Mouse (Mus musculus) megakaryocyte, embryonic 14.5 days (primary cell): ENCODE measurements at regions not wholly inside any gene's neighbourhood (a gene's known extent, or its start where the extent isn't known, plus 50 kb on each side); places are given as distances from the start of the nearest gene placed in this dataset.
A peak's percentile ranks its signal among the peaks of the same experiment; 100 is the strongest.

Experiments
- H3K27me3 ChIP-seq: replicated peaks from 2 replicates; pipeline ENCODE3; 2012; ENCODE audit warnings: inconsistent platforms
- H3K36me3 ChIP-seq: replicated peaks from 2 replicates; pipeline ENCODE3; 2012; ENCODE audit warnings: low read length, inconsistent platforms, mixed read lengths
- H3K4me1 ChIP-seq: 2 replicates; pipeline ENCODE4 v1.6.1; 2012; ENCODE audit warnings: inconsistent platforms
- H3K4me3 ChIP-seq: replicated peaks from 2 replicates; pipeline ENCODE3; 2012; ENCODE audit warnings: moderate library complexity, mild to moderate bottlenecking, inconsistent platforms
- H3K9me3 ChIP-seq: 2 replicates; pipeline ENCODE4 v1.6.1; 2012; ENCODE audit warnings: inconsistent platforms
- FLI1 ChIP-seq: IDR thresholded peaks from 2 replicates; pipeline ENCODE4 v1.6.1; 2012; ENCODE audit warnings: low read length, inconsistent platforms, mixed read lengths
- GATA1 ChIP-seq: IDR thresholded peaks from 3 replicates; pipeline ENCODE4 v1.6.1; 2012; ENCODE audit warnings: mixed read lengths, low read length, inconsistent platforms, borderline replicate concordance

DNA sequence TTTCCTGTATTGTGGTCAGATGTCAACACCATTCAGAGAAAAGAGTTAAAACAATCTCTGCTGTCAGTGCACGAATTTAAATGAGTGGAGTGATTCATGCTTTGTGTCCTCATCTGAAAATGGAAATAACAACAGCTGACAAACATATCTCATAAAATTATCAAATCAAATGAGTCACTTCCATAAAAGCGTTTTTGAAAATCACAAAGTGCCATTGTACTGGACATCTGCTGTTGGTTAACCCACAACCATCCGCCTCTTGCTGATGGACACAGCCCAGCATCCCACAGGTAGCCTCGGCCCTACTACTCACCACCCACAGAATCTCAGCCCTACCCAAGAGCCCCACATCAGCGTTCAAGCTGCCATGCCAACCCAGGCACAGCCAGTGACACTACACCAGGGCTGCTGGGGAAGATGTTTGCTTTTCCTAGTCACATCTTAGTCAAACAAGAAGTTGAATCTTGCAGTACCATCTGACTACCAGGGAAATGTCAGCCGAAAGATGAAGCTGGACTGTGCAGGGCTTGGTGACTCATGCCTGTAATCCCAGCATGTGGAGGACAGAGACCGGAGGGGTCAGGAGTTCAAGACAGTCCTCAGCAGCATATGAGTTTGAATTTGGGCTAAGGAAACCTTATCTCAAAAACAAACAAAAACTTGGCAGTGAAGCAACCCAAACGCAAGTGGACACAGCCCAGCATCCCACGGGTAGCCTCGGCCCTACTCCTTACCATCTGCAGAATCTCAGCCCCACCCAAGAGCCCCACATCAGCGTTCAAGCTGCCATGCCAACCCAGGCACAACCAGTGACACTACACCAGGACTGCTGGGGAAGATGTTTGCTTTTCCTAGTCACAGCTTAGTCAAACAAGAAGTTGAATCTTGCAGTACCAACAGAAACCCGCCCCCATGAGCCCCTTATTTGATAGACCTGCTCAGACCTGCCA lies 131.9 kb upstream of the Noct start:
- H3K27me3 ChIP-seq: no peaks in the 10 kb centered on the region
- no peaks in the 10 kb centered on the region for H3K9me3 ChIP-seq
- no peaks in the 10 kb centered on the region for H3K4me1 ChIP-seq
- H3K36me3 ChIP-seq: no peaks in the 10 kb centered on the region
- H3K4me3 ChIP-seq: no peak overlapping the region
- no peak for TF ChIP-seq FLI1
- no peak for TF ChIP-seq GATA1

DNA sequence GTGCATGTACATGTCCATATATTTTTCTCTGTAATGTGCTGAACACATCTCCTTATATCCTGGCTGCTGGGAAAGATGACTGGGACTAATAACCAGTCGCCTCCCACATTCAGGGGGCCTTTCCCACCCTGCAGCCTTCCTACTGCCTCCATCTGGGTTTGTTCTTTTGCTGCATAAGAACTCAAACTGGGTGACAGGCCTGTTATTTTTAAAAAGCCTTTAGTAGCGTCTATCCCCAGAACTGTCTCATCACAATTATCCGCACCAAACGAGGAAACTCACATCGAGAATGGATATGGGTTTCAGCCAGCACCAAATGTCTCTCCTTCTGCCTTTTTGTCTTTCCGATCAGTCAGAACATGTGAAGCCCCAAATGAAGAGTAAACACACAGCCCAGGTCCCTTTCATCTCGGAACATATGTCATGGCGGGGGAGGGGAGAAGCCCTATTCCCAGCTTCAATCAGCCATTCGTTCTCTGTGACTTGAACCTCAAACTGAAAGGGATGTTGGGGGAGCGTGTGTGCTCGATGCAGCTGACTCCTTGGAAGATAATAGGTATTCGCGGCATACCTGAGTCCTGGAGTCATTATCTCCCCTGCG lies 128.3 kb upstream of the Noct start:
- no peaks in the 10 kb centered on the region for H3K9me3 ChIP-seq
- H3K36me3 ChIP-seq: no peaks in the 10 kb centered on the region
- no peaks in the 10 kb centered on the region for H3K27me3 ChIP-seq
- H3K4me3 ChIP-seq: no peak overlapping the region
- no peaks in the 10 kb centered on the region for H3K4me1 ChIP-seq
- TF ChIP-seq FLI1 (no peak), GATA1 (no peak)

DNA sequence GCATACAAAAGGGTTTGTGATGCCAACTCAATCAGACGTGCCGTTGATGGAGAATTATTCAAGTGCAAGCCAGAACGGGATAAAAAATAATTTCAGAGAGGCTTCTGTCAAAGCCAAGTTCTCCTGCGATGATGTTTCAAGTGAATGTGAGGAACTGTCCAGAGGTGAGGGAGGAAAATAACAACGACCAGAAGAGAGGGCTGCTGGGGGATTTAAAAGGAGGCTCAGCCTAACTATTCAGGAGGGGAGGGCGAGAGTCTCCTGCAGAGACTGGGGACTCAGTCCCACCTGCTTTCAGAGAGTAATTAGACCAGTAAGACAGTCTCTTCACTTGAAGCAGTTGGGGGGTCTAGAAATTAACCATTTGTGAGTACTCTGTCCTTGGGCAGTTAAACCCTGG lies 127.7 kb upstream of the Noct start:
- TF ChIP-seq GATA1 (no peak), FLI1 (no peak)
- Histone ChIP-seq H3K36me3 (no peaks in the 10 kb centered on the region), H3K4me3 (no peak overlapping the region), H3K9me3 (no peaks in the 10 kb centered on the region), H3K27me3 (no peaks in the 10 kb centered on the region), H3K4me1 (no peaks in the 10 kb centered on the region)

DNA sequence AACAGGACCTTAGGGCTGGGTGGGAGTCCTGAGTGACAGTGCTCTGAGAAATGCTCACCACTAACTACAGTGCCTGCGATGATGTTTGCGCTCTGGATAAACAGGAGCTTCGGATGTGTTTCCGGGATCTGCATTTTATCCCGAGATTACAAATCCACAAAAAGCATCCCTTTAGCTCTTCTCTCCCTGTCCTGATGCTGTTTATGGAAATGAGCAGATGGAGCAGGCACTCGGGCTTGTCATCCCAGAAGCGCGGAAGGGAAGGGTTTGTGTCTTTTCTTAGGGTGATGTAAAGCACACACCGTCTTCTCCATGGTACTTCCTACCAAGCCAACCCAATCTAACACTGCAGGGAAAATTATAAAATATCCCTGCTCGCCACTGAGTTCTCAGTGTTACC lies 126.9 kb upstream of the Noct start:
- Histone ChIP-seq H3K4me3 (no peak overlapping the region), H3K4me1 (no peaks in the 10 kb centered on the region), H3K27me3 (no peaks in the 10 kb centered on the region), H3K9me3 (no peaks in the 10 kb centered on the region), H3K36me3 (no peaks in the 10 kb centered on the region)
- TF ChIP-seq GATA1: no peak
- no peak for TF ChIP-seq FLI1

DNA sequence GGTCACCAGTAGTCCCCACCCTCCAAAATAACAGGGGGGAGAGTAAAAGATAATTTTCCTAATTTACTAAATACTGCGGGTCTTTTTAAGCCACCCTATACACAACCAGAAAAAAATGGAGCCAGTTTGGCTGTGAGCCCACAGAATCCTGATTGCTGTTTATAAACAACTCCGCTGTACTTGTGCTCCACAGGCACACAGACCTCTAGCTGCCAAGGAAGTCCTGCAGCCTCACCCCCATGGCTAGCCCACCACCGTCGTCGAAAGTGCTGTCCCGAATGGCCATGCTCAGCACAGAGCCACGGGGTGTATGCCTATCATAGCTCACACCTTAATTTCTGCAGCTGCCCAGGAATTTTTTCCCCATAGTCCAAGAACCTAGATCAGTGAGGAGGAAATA lies 124.3 kb upstream of the Noct start:
- TF ChIP-seq GATA1: no peak
- no peak for TF ChIP-seq FLI1

DNA sequence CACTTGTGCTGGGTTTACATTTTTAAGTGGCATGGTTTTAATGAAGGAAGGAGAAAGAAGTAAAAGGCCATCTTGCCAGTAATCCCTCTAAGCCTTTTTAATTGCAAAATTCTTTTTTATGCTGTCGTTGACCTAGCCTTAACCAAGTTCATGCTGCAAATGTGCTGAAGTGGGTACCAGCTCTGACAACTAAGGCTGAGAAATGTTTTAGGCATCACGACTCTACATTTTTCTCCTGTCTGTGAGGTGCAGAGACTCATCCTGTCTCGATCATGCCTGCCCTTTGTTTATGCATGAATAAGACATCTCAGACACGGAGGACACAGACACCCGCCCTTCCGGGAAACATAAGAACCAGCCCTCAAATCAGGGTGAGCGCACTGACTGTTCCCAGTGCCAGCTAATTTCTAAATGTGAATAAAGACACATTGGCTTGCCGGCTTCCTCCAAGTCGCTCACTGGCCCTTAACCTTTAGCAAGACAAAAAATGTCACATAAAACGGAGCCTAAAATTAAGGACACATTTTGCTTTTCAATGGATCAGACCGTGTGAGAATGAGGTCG lies 115.5 kb upstream of the Noct start:
- peaks cover 3% of the 10 kb centered on the region; the same call in 1 of the 2 replicates for H3K9me3 ChIP-seq
- H3K36me3 ChIP-seq: no peaks in the 10 kb centered on the region
- no peaks in the 10 kb centered on the region for H3K27me3 ChIP-seq
- TF ChIP-seq FLI1: no peak
- TF ChIP-seq GATA1: no peak
- no peaks in the 10 kb centered on the region for H3K4me1 ChIP-seq
- H3K4me3 ChIP-seq: no peak overlapping the region

More for the DNA sequence above, 124.3 kb upstream of the Noct start:
- no peaks in the 10 kb centered on the region for H3K9me3 ChIP-seq
- no peaks in the 10 kb centered on the region for H3K4me1 ChIP-seq
- H3K4me3 ChIP-seq: no peak overlapping the region
- H3K36me3 ChIP-seq: no peaks in the 10 kb centered on the region
- H3K27me3 ChIP-seq: no peaks in the 10 kb centered on the region

DNA sequence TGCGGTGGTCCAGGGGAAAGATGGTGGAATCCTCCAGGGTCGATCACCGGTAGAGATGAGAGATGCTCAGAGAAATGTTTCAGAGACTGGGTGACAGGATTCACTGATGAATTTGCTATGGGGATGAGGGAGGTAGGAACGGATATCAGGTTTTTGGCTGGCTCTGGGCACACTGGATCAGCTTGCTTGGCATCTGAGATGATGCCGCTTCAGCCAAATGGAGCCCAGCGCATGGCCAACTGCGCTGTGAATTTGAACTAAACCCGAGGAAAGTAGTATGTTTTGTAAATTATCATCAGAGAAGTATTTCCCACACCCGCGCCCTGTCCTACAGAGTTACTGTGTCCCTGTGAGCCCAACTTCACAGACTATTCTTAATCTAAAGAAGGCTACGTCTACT lies 113.0 kb upstream of the Noct start:
- H3K36me3 ChIP-seq: no peaks in the 10 kb centered on the region
- H3K9me3 ChIP-seq: peaks cover 3% of the 10 kb centered on the region; the same call in 1 of the 2 replicates
- no peaks in the 10 kb centered on the region for H3K27me3 ChIP-seq
- no peak overlapping the region for H3K4me3 ChIP-seq
- no peaks in the 10 kb centered on the region for H3K4me1 ChIP-seq
- no peak for TF ChIP-seq FLI1
- no peak for TF ChIP-seq GATA1

DNA sequence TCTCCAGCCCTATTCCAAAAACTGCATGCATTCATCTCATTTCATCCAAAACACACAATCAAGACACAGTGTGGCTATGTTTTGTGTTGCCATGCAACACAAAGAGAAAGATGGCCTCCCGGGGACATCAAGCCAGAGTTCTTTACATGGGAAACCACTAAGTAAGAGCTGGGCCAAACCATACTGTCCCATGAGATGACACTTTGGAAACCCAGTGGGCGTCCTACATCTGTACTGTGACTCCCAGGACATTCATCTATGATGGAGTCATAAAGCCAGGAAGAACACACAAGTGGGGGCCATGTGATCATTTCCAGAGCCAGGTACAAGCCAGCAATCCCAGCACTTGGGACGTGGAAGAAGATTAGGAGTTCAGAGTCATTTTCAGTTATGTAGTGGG lies 111.9 kb upstream of the Noct start:
- TF ChIP-seq GATA1 (no peak), FLI1 (no peak)
- Histone ChIP-seq H3K4me3 (no peak overlapping the region), H3K27me3 (no peaks in the 10 kb centered on the region), H3K36me3 (no peaks in the 10 kb centered on the region), H3K9me3 (peaks cover 3% of the 10 kb centered on the region; the same call in 1 of the 2 replicates), H3K4me1 (peaks cover 5% of the 10 kb centered on the region; the same call in 1 of the 2 replicates)

DNA sequence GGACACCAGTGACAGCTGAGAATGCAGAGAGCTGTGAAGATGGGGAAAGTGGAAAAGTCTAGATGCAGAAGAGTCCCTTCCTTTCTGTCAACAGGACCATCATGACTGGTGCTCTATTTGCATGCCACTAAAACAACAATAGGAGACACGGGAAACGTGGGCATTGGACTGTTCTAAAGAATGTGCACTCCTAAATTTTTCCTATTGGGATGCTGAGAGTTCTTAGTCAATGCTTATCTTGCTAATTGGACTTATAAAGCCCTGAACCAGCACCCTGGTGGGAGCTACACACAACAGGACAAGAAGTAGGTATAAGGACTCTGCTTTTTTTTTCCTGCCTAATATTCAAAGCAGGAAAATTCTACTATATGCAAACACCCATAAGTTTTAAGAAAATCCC lies 108.3 kb upstream of the Noct start:
- Histone ChIP-seq H3K4me1 (peaks cover 26% of the 10 kb centered on the region), H3K36me3 (no peaks in the 10 kb centered on the region), H3K4me3 (no peak overlapping the region), H3K27me3 (peaks cover 2% of the 10 kb centered on the region), H3K9me3 (peaks cover 3% of the 10 kb centered on the region; the same call in 1 of the 2 replicates)
- TF ChIP-seq FLI1: no peak

DNA sequence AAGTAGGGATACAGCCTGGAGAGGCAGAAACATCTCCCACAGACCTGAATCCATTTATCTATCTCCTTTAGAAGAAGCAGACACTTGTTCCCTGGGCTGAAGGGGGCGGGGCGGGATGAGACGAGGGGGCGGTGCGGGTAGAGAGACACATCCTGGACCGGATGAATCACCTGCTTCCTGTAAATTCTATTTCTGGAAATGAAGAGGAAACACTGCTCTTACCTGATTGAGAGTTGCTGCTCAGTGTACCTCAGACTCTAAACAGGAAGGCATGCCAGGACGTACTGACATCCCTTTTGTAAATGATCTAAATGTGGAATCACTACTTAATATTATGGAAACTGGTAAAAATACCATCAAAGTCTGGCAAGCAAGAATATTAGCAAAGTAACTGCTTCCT lies 105.5 kb upstream of the Noct start:
- no peaks in the 10 kb centered on the region for H3K9me3 ChIP-seq
- H3K27me3 ChIP-seq: peaks cover 2% of the 10 kb centered on the region
- H3K36me3 ChIP-seq: no peaks in the 10 kb centered on the region
- peak overlapping the region; percentile 21 for H3K4me3 ChIP-seq
- peaks cover 44% of the 10 kb centered on the region for H3K4me1 ChIP-seq
- no peak for TF ChIP-seq FLI1
- no peak for TF ChIP-seq GATA1
